14 mouse cellular contexts compared by ENCODE assay signal in the genomic region with DNA sequence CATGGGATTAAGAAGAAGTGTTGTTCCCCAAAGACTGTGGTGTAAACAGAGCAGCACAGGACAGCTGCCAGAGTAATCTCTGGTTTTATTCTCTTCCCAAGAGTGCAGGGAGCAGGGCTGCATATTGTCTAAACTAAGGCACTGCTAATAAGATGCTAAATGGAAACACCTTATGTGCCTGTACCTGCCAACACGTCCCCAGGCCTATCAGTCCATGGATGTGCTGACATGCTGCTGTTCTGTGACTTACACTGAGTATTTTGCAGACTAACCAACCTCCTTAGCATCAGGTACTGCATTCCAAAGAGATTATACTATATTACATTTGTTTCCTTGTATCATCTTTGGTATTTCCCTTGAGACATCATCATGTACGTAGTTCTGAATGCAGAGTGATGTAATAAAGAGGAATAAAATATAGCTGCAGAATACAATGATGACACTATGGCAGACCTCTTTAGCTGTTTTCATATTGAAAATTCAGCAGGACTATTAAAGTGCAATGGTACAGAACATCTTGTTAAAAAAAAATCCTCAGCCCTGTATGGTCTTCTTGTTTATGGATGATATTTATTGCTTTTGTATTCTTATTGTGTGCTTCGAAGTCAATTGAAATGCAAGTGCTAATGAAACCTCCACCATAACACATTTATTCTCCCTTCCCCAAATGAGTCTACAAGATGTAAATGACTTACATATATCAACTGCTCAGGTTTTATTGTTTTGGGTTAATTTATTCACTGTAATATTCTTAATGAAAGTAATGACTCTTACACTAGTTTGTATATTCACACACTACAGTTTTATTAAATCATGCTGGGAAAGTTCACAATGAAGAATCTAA.
"Had no signal": no experiment of that assay in that cellular context is flagged by ENCODE, and none has a peak within 500 bp of the region (broad histone marks: within the 10 kb centered on the region; RNA-seq: fewer than 3 reads in every experiment).

No protein-coding gene starts in this region.

- H3K36me3 ChIP-seq: limb, embryonic 12.5 days; liver, embryonic 13.5 days; lung, embryonic 15.5 days; midbrain, embryonic 12.5 days had no signal

- H3K9ac ChIP-seq: limb, embryonic 12.5 days; liver, embryonic 13.5 days; liver, postnatal 0 days; lung, embryonic 15.5 days; midbrain, embryonic 12.5 days had no signal

- H3K4me1 ChIP-seq: limb, embryonic 12.5 days; liver, embryonic 13.5 days; lung, embryonic 15.5 days had no signal

- H3K4me3 ChIP-seq: limb, embryonic 12.5 days; liver, embryonic 13.5 days; lung, embryonic 15.5 days; midbrain, embryonic 12.5 days had no signal

- DNase-seq: kidney, adult 2 months; kidney, postnatal 25 days; liver; liver, embryonic 13.5 days; liver, postnatal 0 days; lung, postnatal 14 days; right cerebral cortex, adult 18-20 months; thymus, postnatal 4 days had no signal

- H3K27me3 ChIP-seq: limb, embryonic 12.5 days; liver, embryonic 13.5 days; lung, embryonic 15.5 days; midbrain, embryonic 12.5 days had no signal

- H3K27ac ChIP-seq: limb, embryonic 12.5 days; liver, embryonic 13.5 days; lung, embryonic 15.5 days; macrophage; midbrain, embryonic 12.5 days; stomach, postnatal 0 days had no signal

- ATAC-seq: liver, postnatal 0 days; midbrain, embryonic 16.5 days had no signal

- H3K9me3 ChIP-seq: limb, embryonic 12.5 days; liver, embryonic 13.5 days; lung, embryonic 15.5 days; midbrain, embryonic 12.5 days had no signal

- H3K4me2 ChIP-seq: limb, embryonic 12.5 days; liver, embryonic 13.5 days; lung, embryonic 15.5 days; midbrain, embryonic 12.5 days had no signal
